Mouse (Mus musculus) liver, embryonic 14.5 days (tissue): ENCODE results near the gene Gm4881.

Source experiments
- CTCF ChIP-seq: IDR thresholded peaks from 2 replicates; pipeline ENCODE4 v1.5.1; 2016; ENCODE audit warnings: antibody characterized with exemption, low read depth, control low read depth
- EP300 ChIP-seq: IDR thresholded peaks from 2 replicates; pipeline ENCODE4 v1.6.1; 2016; ENCODE audit warnings: antibody characterized with exemption, low read depth

GRCm38 (mm10) chr7:24896269-24896668 lies 48.0 kb downstream of the Gm4881 start:
- TF ChIP-seq CTCF: no peak
- no peak for TF ChIP-seq EP300
